In the genomic region with DNA sequence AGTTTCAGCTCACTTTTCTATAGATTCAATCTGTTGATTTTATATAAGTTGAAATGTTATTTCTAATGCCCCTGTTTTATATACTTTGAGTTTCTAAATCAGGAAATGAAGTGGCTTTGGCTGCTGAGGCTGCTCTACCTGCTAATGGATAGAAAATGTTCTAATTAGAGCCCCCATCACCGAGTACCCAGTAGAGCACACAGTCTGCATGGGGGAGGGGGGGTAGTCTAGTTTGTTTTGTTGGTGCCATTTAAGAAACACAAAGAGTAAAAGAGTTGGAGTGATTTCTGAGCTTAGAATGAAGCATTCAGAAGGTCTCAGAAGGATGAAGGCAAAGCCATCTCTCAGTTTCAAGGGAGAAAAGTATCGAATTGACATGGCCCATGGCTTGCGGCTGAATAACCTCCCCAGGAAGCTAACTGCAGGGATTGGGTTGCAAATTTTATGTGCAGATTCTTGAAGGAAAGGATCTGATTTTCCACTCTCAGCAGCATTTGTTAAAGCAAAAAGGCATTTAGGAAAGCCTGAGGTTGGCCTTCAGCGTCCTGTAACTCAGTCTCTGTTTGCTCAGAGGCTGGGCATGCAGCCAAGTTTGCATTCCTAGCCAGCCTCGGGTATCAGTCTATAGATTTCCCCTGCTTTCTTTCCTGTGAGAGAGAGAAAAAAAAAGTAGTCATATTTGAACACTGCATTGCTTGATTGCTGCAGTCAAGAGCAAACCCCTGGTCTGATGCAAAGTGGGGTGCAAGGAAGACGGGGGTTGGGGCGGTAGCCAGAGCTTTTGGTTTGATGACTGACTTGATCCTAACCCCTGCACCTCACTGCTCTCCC, we compare ENCODE assay signal across 8 mouse cellular contexts. TPM values are rescaled to one million over a fixed set of nuclear protein-coding genes. Genes with fewer than 3 reads are reported as not detected.
A peak's percentile ranks its signal among the peaks of the same experiment; 100 is the strongest.
DNase-seq lines count a peak whose midpoint lies in the region; ATAC-seq and TF ChIP-seq lines count a peak whose summit lies in the region.

No protein-coding gene starts in this region.

- H3K27ac ChIP-seq in lung, embryonic 16.5 days (ENCODE audit: low read length), result peak overlapping the region; percentile 98
- peak overlapping the region; percentile 90 for H3K27ac ChIP-seq in stomach, embryonic 15.5 days
- no peak overlapping the region for H3K27ac ChIP-seq in left cerebral cortex, adult 2 months

- 7% methylated on average over 7 of the region's 7 CpGs for WGBS in lung, embryonic 16.5 days
- 9% methylated on average over 7 of the region's 7 CpGs for WGBS in stomach, embryonic 15.5 days

- H3K4me1 ChIP-seq in E14TG2a.4 (replicated peaks; ENCODE audit: low read depth, low read length), result peaks cover 28% of the 10 kb centered on the region
- peaks cover 42% of the 10 kb centered on the region for H3K4me1 ChIP-seq in lung, embryonic 16.5 days (replicated peaks; ENCODE audit: control insufficient read depth, insufficient read depth, low read length)
- H3K4me1 ChIP-seq in stomach, embryonic 15.5 days, result peaks cover 21% of the 10 kb centered on the region

- H3K4me3 ChIP-seq in E14TG2a.4 (replicated peaks; ENCODE audit: low read length), result peak overlapping the region; percentile 63
- peak overlapping the region; percentile 32 for H3K4me3 ChIP-seq in lung, embryonic 16.5 days (ENCODE audit: low read length)
- no peak overlapping the region; the same call in 1 of the 2 replicates for H3K4me3 ChIP-seq in stomach, embryonic 15.5 days (replicated peaks)
- no peak overlapping the region for H3K4me3 ChIP-seq in left cerebral cortex, adult 2 months

- DNase-seq in adrenal gland, adult 18-20 months (ENCODE audit: low spot score in 2 of 2), result peak; percentile 46 to 55
- DNase-seq in forelimb bud, embryonic 11.5 days (ENCODE audit: low read depth, low spot score), result peak; percentile 83
- DNase-seq in kidney, adult 9 months, result peak; percentile 13
- DNase-seq in left cerebral cortex, adult 2 months (ENCODE audit: extremely low spot score in 1 of 2, low spot score in 2 of 2), result no peak
- no peak for DNase-seq in left cerebral cortex, postnatal 36 days (ENCODE audit: low spot score in 2 of 2)

- peak overlapping the region; percentile 56 for H3K4me2 ChIP-seq in lung, embryonic 16.5 days (ENCODE audit: low read depth, low read length)
- peak overlapping the region; percentile 48 for H3K4me2 ChIP-seq in stomach, embryonic 15.5 days

- intact Hi-C loops in left cerebral cortex, adult 2 months (cut with DNase I), result no loop called here
- intact Hi-C loops in left cerebral cortex, postnatal 36 days (cut with DNase I), result no loop called here

- H3K27me3 ChIP-seq in E14TG2a.4 (ENCODE audit: insufficient read depth, low read length), result peaks cover 60% of the 10 kb centered on the region
- no peaks in the 10 kb centered on the region for H3K27me3 ChIP-seq in lung, embryonic 16.5 days (ENCODE audit: control insufficient read depth, insufficient read depth, low read depth, low read length)
- no peaks in the 10 kb centered on the region for H3K27me3 ChIP-seq in stomach, embryonic 15.5 days (replicated peaks)

- TF ChIP-seq CTCF in E14TG2a.4 (conservative IDR thresholded peaks at IDR 0.05; ENCODE audit: low read length), result no peak
- no peak for TF ChIP-seq CTCF in left cerebral cortex, adult 2 months (IDR thresholded peaks at IDR 0.05)

- peak; percentile 91 for ATAC-seq in lung, embryonic 16.5 days (ENCODE audit: low read depth)
- ATAC-seq in stomach, embryonic 15.5 days (ENCODE audit: insufficient read depth, low FRiP score, low read depth), result peak; percentile 85

- H3K36me3 ChIP-seq in E14TG2a.4 (ENCODE audit: insufficient read depth, low read length), result no peaks in the 10 kb centered on the region
- no peaks in the 10 kb centered on the region for H3K36me3 ChIP-seq in lung, embryonic 16.5 days (ENCODE audit: control insufficient read depth, insufficient read depth, low read length)
- no peaks in the 10 kb centered on the region for H3K36me3 ChIP-seq in stomach, embryonic 15.5 days

- H3K9me3 ChIP-seq in E14TG2a.4 (ENCODE audit: low read length), result peaks cover 11% of the 10 kb centered on the region
- no peaks in the 10 kb centered on the region for H3K9me3 ChIP-seq in lung, embryonic 16.5 days (ENCODE audit: control insufficient read depth, low read length)
- H3K9me3 ChIP-seq in stomach, embryonic 15.5 days, result no peaks in the 10 kb centered on the region

- H3K9ac ChIP-seq in lung, embryonic 16.5 days (ENCODE audit: low read length), result peak overlapping the region; percentile 57
- H3K9ac ChIP-seq in stomach, embryonic 15.5 days, result no peak overlapping the region

RNA-seq across cellular contexts. Expression of a gene that starts 2.6 kb away (rescaled TPM):
- under 1 TPM; 0.27 to 0.38 TPM for total RNA-seq in adrenal gland, adult 18-20 months (2021)
- polyA plus RNA-seq in lung, embryonic 16.5 days (2015; fragmentation: Nextera tagmentation; extraction: Ambion mirVana), result 15.5 and 17.2 TPM in 2 replicates
- polyA plus RNA-seq in stomach, embryonic 15.5 days (2015; fragmentation: Nextera tagmentation; extraction: Ambion mirVana), result 4.3 and 6.3 TPM in 2 replicates
- 1 to 10 TPM; 6.5 to 8.5 TPM for total RNA-seq in left cerebral cortex, adult 2 months (2021)
- 1 to 10 TPM; 5.4 to 5.9 TPM for total RNA-seq in left cerebral cortex, postnatal 36 days (2021)

Comparison
In these comparisons a context has a peak if more than half of its experiments do, and no peak if none do; other contexts are left out.
1. H3K4me3 ChIP-seq: peak in E14TG2a.4 (single experiment) and lung, embryonic 16.5 days (single experiment); none in stomach, embryonic 15.5 days (single experiment) and left cerebral cortex, adult 2 months (single experiment).
2. DNase-seq: peak in adrenal gland, adult 18-20 months (2 of 2), forelimb bud, embryonic 11.5 days (single experiment) and kidney, adult 9 months (single experiment); none in left cerebral cortex, adult 2 months (0 of 2) and left cerebral cortex, postnatal 36 days (0 of 2).
3. RNA of a gene that starts 2.6 kb away (total RNA-seq): 6.5 to 8.5 TPM in left cerebral cortex, adult 2 months and 5.4 to 5.9 TPM in left cerebral cortex, postnatal 36 days; 0.27 to 0.38 TPM in adrenal gland, adult 18-20 months; every median in the first group is over 4 times any median in the second.